Mouse (Mus musculus) heart, postnatal 0 days (tissue): ENCODE measurements around the gene Lcorl. TPM values are rescaled to one million over a fixed set of nuclear protein-coding genes. Genes with fewer than 3 reads are reported as not detected.
A peak's percentile ranks its signal among the peaks of the same experiment; 100 is the strongest.

Source experiments
- ATAC-seq: fragments of 200-750 bp; cut with Nextera tagmentation; 2 replicates; pipeline ENCODE4 v1.8.0; 2017; ENCODE audit warnings: low read depth, moderate number of reproducible peaks, moderate library complexity; ENCODE audit not compliant: insufficient read depth
- DNase-seq: peaks from one replicate; pipeline ENCODE4 v3.0.0-alpha.2; 2016; ENCODE audit warnings: low spot score
- H3K27ac ChIP-seq: fragments of 300-500 bp; sonication (generic); 2 replicates; pipeline ENCODE4 v1.5.1; 2014; ENCODE audit warnings: low read depth, mild to moderate bottlenecking
- H3K27me3 ChIP-seq: fragments of 300-500 bp; sonication (generic); 2 replicates; pipeline ENCODE4 v1.6.1; 2014; ENCODE audit warnings: low read length, mixed read lengths; ENCODE audit not compliant: control insufficient read depth, insufficient read depth
- H3K36me3 ChIP-seq: fragments of 300-500 bp; sonication (generic); replicated peaks from 2 replicates; pipeline ENCODE4 v1.6.1; 2014; ENCODE audit warnings: low read length, mixed read lengths; ENCODE audit not compliant: control insufficient read depth, insufficient read depth
- H3K4me1 ChIP-seq: fragments of 300-500 bp; sonication (generic); 2 replicates; pipeline ENCODE4 v1.6.1; 2014; ENCODE audit warnings: antibody characterized with exemption; ENCODE audit not compliant: control insufficient read depth, insufficient read depth
- H3K4me2 ChIP-seq: fragments of 300-500 bp; sonication (generic); 2 replicates; pipeline ENCODE4 v1.6.1; 2014; ENCODE audit warnings: low read depth, mild to moderate bottlenecking, low read length, moderate library complexity
- H3K4me3 ChIP-seq: fragments of 300-500 bp; sonication (generic); 2 replicates; pipeline ENCODE4 v1.5.1; 2014; ENCODE audit warnings: low read depth, low read length
- H3K9ac ChIP-seq: fragments of 300-500 bp; sonication (generic); replicated peaks from 2 replicates; pipeline ENCODE4 v1.6.1; 2014; ENCODE audit warnings: low read depth, low read length, mixed read lengths
- H3K9me3 ChIP-seq: fragments of 300-500 bp; sonication (generic); replicated peaks from 2 replicates; pipeline ENCODE4 v1.6.1; 2016; ENCODE audit warnings: low read length; ENCODE audit not compliant: control insufficient read depth
- CTCF ChIP-seq: IDR thresholded peaks from 2 replicates; pipeline ENCODE4 v1.5.1; 2016; ENCODE audit warnings: antibody characterized with exemption, control low read depth, low read depth
- EP300 ChIP-seq: IDR thresholded peaks from 2 replicates; pipeline ENCODE4 v1.6.1; 2016; ENCODE audit warnings: antibody characterized with exemption, low read depth
- WGBS: fragments of 180-500 bp; shearing (Covaris S2); extraction: QIAGEN DNeasy Blood & Tissue Kit; methylation state at CpG from one replicate; pipeline ENCODE4 v1.1.7; 2014; 5-methylcytosine and 5-hydroxymethylcytosine counted together
- polyA plus RNA-seq: library from polyadenylated mRNA; unstranded; fragments of >200 nt; fragmentation: Nextera tagmentation; extraction: Ambion mirVana; gene quantifications from 2 replicates; pipeline ENCODE4 v1.2.1, GENCODE M21; 2015
- total RNA-seq: library from RNA; depleted of rRNA; stranded (reverse); fragments of >200 nt; gene quantifications from 2 replicates; pipeline ENCODE4 v1.2.3, GENCODE M21; 2014; ENCODE audit warnings: low replicate concordance

Lcorl gene
- total and polyA plus RNA-seq, 2 experiments from 2014 or later: 11.6 to 80.3 TPM

DNA sequence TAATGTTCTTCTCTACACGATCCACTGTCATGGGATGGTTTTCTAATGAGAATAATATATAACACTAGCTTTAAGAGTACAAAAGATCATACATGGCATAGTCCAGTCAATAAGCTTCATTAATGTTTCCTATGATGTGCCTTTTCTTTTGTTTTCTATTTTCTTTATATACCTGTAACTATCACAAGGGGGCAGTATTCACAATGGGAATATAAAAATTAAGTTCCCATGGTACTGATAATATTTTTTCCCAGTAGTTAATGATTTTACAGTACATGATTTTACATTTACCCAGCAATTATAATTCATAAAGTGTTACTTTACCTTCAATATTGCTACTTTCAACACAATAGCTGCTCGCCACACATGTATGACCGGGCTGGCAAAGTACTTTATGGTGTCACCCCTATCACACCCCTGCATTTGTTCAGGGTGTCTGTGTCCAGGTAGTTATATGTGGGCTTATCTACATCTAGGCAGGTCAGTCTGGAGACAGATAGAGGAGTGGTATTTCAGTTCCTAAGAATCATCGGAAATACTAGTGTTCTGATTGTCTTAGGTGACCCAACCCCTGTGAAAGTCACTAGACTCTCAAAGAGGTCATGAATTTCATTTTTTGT is 99.8 kb downstream of the Lcorl start:
- no peak overlapping the region for H3K9ac ChIP-seq
- no peaks in the 10 kb centered on the region for H3K27me3 ChIP-seq
- 85% methylated on average over 4 of the region's 4 CpGs for WGBS
- H3K4me1 ChIP-seq: no peaks in the 10 kb centered on the region
- H3K4me2 ChIP-seq: no peak overlapping the region
- DNase-seq (peak; percentile 13), ATAC-seq (no peak)
- H3K27ac ChIP-seq: no peak overlapping the region
- peak; percentile 40; the same call in 1 of the 2 replicates for TF ChIP-seq CTCF
- TF ChIP-seq EP300: no peak
- no peaks in the 10 kb centered on the region for H3K36me3 ChIP-seq
- no peak overlapping the region for H3K4me3 ChIP-seq
- no peaks in the 10 kb centered on the region for H3K9me3 ChIP-seq

DNA sequence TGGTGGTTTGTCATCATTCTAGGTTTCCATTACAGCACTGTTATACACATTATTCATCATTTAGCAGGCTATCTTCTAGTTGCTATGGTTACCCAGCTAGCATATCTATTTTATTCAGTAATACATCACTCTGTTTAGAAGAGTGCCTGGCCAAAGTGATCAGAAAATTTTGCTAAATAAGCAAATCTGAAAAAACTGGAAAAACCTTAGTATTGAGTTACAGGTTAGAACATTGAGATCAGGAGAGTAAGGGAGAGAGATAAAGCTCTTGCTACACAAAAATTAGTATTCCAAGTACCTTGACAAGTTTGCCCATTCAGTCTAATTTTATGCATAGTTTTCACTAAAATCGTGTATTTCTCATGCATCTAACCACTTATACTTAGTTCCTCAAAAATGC is 119.5 kb downstream of the Lcorl start:
- peaks cover 16% of the 10 kb centered on the region; the same call in 1 of the 2 replicates for H3K36me3 ChIP-seq
- H3K27me3 ChIP-seq: no peaks in the 10 kb centered on the region
- no peak overlapping the region for H3K4me2 ChIP-seq
- H3K9ac ChIP-seq: no peak overlapping the region
- H3K9me3 ChIP-seq: no peaks in the 10 kb centered on the region
- DNase-seq (no peak), ATAC-seq (no peak)
- no peak overlapping the region for H3K27ac ChIP-seq
- WGBS: 97% methylated on average over 1 of the region's 1 CpGs
- no peak overlapping the region for H3K4me3 ChIP-seq
- TF ChIP-seq EP300: no peak
- no peak for TF ChIP-seq CTCF
- no peaks in the 10 kb centered on the region for H3K4me1 ChIP-seq

DNA sequence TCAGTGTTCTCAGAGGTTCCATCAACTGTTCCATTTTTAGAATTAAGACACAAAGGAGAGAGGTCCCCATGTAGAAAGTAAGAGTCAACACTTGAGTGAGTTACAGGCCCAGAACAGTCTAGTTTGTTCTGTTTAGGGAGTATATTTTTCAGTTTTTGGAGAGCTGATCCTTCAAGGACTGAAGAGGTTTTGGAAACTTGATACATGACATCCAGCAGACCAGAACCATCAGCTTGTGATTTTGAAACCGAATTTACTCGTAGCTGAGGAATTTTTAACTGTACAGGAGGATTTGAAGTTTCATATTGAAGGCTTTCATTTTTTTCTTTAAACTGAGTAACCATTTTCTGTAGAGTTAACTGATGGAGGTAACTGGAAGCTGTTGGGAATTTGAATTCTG is 123.7 kb downstream of the Lcorl start:
- peaks cover 12% of the 10 kb centered on the region; the same call in 1 of the 2 replicates for H3K36me3 ChIP-seq
- no peaks in the 10 kb centered on the region for H3K27me3 ChIP-seq
- TF ChIP-seq CTCF (no peak), EP300 (no peak)
- H3K27ac ChIP-seq: no peak overlapping the region
- H3K9ac ChIP-seq: no peak overlapping the region
- DNase-seq (no peak), ATAC-seq (no peak)
- no peak overlapping the region for H3K4me3 ChIP-seq
- no peaks in the 10 kb centered on the region for H3K4me1 ChIP-seq
- H3K4me2 ChIP-seq: no peak overlapping the region
- no peaks in the 10 kb centered on the region for H3K9me3 ChIP-seq
- 87% methylated on average over 2 of the region's 2 CpGs for WGBS

DNA sequence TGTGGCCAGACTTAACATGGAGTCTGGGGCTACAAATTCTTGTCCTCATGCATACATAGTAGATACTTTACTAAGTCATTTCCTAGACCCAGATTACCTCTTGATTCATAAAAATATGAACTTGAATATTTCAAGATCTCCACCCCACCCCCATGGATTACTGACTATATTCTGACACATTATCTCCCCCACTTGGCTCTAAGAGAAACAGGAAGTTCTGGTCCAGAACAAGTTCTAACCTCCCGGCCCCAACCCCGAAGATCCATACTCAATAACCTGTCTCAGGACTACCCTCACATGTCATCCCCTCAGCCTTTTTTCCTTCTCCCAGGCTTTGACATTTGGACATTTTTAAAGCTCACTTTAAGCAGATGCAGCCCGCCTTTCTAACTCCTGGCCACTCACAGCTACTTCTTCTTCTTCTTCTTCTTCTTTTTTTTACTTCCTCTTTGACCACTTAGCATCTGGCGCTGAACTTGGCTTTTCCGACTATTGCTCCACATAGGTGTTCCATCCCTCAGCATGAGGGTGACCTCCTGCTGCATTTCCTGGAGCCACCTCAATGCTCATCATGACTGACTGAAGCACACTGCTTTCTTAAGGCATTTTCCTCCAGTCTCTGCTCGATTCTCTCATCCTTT is 138.4 kb downstream of the Lcorl start:
- H3K9me3 ChIP-seq: no peaks in the 10 kb centered on the region
- DNase-seq: no peak
- ATAC-seq: no peak
- H3K36me3 ChIP-seq: no peaks in the 10 kb centered on the region
- no peak overlapping the region for H3K4me2 ChIP-seq
- no peaks in the 10 kb centered on the region for H3K4me1 ChIP-seq
- no peaks in the 10 kb centered on the region for H3K27me3 ChIP-seq
- H3K4me3 ChIP-seq: no peak overlapping the region
- H3K9ac ChIP-seq: no peak overlapping the region
- H3K27ac ChIP-seq: no peak overlapping the region
- TF ChIP-seq CTCF (no peak), EP300 (no peak)
- 89% methylated on average over 6 of the region's 6 CpGs for WGBS

DNA sequence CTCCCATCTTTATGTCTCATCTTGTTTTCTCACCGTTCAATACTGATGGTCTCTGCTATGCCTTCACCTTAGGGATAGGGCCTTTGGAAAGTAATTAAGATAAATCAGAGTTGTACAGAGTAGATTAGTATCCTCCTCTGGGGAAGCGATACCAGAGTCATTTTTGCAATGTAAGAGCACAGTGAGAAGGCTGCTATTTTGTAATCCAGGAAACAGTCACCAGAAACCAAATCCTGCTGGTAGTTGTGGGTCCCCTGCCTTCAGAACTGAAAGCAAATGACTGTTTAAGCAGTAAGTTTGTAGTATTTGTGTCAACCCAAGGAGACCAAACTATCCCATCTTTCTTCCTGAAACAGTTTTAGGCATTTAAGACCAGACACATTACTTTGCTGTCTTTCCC is 147.8 kb downstream of the Lcorl start:
- no peak overlapping the region for H3K4me2 ChIP-seq
- ATAC-seq (no peak), DNase-seq (no peak)
- no peaks in the 10 kb centered on the region for H3K9me3 ChIP-seq
- H3K4me1 ChIP-seq: no peaks in the 10 kb centered on the region
- H3K4me3 ChIP-seq: no peak overlapping the region
- peaks cover 7% of the 10 kb centered on the region; the same call in 1 of the 2 replicates for H3K36me3 ChIP-seq
- 90% methylated on average over 2 of the region's 2 CpGs for WGBS
- no peaks in the 10 kb centered on the region for H3K27me3 ChIP-seq
- TF ChIP-seq EP300: no peak
- no peak for TF ChIP-seq CTCF
- H3K27ac ChIP-seq: no peak overlapping the region
- H3K9ac ChIP-seq: no peak overlapping the region
